Mouse (Mus musculus) spleen, postnatal 4 days (tissue): ENCODE measurements around the gene Tas2r137.
A peak's percentile ranks its signal among the peaks of the same experiment; 100 is the strongest.

Experiments used
- DNase-seq, 2 experiments: peaks; one replicate each; pipeline ENCODE4 v3.0.0; 2022; ENCODE audit warnings: low spot score in 2 of 2

Gene Tas2r137

GRCm38 (mm10) chr6:40490933-40491332 lies at the start of gene Tas2r137:
Tas2r137 (plus strand) TSS chr6:40491233.
- no peak for DNase-seq

GRCm38 (mm10) chr6:40441276-40441675 lies 49.8 kb upstream of the Tas2r137 start:
- no peak for DNase-seq

DNA sequence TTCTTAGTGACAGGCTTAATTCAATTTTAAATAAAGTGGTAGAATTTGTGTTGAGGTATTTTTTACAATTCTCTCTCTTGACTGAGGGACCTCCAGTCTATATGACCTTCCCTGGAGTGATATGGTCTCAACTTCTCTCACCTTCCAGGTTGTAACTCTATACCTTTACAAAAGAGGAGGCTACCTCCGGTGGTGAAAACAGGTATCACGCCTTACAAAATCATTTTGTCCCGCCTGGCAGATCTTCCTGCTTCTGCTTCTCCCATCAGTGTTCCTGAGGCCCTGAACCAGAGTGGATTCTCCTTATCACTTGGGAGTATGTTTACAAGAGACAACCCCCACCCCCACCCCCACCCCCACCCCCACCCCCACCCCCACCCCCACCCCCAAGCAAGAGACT lies 49.3 kb upstream of the Tas2r137 start:
- no peak for DNase-seq

DNA sequence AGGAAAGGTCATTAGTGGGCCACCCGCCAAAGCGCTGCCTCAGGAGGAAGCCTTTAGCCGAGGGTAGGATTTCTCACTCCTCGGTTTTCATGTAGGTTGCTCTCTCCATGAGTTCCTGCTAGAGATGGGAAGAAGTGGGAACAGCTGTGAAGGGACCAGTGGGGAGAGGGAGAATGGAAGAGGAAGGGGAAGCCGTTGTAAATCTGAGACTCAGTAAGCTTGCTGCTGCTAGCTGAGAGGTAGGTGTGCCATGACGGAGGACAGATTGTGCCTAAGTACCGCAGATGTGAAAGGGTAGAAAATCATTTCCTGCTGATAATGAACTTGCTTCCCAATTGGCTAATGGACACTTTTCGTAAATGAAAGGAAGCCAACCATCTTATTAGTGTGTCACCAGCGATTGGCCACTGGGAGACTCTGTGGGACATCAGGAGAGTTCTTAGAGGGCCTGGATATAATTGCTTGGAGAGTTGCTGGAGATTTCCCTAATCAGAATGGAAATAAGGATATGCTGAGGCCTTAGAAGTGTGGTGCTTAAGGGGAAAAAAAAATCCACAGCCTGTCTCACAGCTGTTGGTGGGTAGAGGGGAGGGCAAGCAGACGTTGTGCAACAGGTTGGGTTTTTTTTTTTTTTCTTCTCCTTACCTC lies 47.6 kb upstream of the Tas2r137 start:
- DNase-seq, result no peak

GRCm38 (mm10) chr6:40448626-40449025 lies 42.4 kb upstream of the Tas2r137 start:
- no peak for DNase-seq

- DNase-seq, result no peak
Measured at GRCm38 (mm10) chr6:40454436-40455041, 36.5 kb upstream of the Tas2r137 start.

DNA sequence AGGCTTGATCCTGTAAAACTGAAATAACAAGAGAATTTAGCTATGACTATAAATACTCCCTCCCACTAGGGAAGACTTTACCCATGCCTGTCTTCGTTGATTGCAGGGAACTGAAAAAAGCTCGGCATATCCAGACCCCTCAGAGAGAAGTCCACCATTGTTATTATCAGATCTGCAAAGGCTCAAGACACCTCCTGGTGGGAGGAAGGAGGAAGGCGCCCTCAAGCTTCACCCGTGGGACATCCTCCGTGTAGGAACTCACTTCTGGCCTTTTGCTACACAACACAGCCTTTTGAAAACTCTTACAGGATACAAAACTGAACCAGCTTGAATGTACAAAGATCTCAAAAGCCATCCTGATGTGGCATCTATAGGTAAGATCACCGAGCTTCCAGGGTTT lies 25.3 kb upstream of the Tas2r137 start:
- DNase-seq, result no peak

GRCm38 (mm10) chr6:40470916-40471719 lies 19.9 kb upstream of the Tas2r137 start, which contains the start of gene Ssbp1:
Ssbp1 (plus strand) TSS chr6:40471352.
- peak; percentile 88 to 93 for DNase-seq

DNA sequence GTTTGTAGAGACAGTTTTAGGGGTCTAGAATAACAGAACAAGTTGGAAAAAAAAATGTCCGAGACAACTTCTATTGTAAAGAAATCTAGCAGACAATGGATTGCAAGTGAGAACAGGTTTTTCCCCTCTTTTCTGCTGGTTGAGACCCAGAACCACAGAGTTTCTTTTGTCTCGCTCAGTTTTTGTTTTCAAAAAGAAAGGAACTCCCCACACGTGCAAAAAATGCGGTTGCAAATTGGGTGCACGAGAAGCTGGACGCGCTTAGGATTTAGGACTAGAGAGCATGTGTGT lies 19.4 kb upstream of the Tas2r137 start:
- no peak for DNase-seq

- no peak for DNase-seq
Measured at GRCm38 (mm10) chr6:40476132-40476531, 14.9 kb upstream of the Tas2r137 start.

- DNase-seq, result no peak
Measured at GRCm38 (mm10) chr6:40479705-40480104, 11.3 kb upstream of the Tas2r137 start.

- DNase-seq, result no peak
Measured at GRCm38 (mm10) chr6:40482318-40482717, 8.7 kb upstream of the Tas2r137 start.

DNA sequence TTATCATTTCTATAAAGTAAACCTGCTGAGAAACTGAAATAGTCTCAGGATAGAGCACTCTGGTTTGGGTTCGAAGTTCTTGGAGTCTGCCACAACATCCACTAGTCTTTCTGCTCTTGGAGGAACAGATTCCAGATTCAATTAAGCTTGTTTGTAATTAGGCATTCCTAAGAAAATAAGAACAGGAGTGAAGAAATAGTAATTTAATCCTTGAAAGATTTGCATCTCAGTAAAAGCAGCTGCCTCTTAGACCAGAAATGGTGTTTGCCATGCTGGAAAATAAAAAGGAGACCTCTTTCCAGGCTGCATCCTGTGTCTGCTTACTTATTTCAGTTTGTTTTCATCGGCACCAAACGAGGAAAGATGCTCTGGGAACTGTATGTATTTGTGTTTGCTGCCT lies 2.2 kb downstream of the Tas2r137 start, which contains the start of gene Tas2r108:
Tas2r108 (plus strand) TSS at position 301 of the 400 bp plus-strand sequence.
- no peak for DNase-seq

DNA sequence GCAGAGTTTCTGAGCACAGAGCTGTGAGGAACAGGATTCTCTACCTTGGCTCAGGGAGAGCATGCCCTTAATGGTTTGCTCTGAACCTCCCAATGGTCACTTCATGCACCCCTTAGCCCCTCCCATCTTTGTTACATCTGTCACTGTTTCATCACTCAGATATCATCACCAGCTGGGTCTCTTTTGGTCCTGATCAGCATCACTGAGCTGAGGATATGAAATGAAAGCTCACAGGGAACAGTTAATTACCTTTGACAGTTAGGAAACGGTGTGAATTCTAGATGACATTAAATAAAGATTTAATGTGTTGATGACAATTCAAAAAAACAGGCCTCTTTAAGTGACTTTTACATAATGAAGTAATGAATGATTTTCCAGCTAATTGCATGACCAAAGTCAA lies 28.4 kb downstream of the Tas2r137 start, which contains the start of gene Prss37:
Prss37 (minus strand) TSS at position 101 of the 400 bp plus-strand sequence.
- peak in 1 of 2 experiments; percentile 18 for DNase-seq
